Mouse (Mus musculus): ENCODE measurements around the gene Gcn1l1. TPM values are rescaled to one million over a fixed set of nuclear protein-coding genes. Genes with fewer than 3 reads are reported as not detected.

Gene Gcn1l1
- total and polyA plus RNA-seq, 3 experiments = 88.2 to 123 (median 93.8) TPM

DNA sequence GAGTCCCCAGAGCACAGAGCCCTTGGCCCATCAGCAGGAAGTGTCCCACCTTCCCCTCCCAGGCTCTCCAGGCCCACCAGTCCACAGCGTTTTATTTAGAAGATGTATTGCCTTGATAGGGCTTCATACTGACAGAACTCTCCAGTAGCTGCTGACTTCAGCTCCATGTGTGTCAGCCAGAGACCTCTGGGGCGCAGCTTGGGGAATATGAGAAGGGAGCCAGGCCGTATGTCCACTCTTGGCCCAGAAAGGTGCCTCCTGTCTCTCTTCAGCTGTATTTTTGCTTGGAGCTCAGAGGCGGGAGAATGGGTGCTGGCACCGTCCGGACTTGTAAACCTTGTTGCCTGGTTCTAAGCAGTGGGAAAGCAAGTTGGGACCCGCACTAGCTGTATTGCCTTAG lies 17.6 kb upstream of the Gcn1l1 start:
- H3K79me2 ChIP-seq (ENCODE audit: control insufficient read depth, insufficient read depth, low read length, poor library complexity) = peaks cover 2% of the 10 kb centered on the region; the same call in 1 of the 2 replicates
- H3K9me3 ChIP-seq (replicated peaks; ENCODE audit: insufficient read depth, low read length) = no peaks in the 10 kb centered on the region
- DNase-seq (ENCODE audit: low read depth, low spot score) = no peak
- H3K27me3 ChIP-seq (ENCODE audit: control insufficient read depth in 1 of 2, insufficient read depth in 2 of 2, low read length in 2 of 2) = no peaks in the 10 kb centered on the region
- H3K36me3 ChIP-seq (ENCODE audit: control insufficient read depth in 1 of 2, insufficient read depth in 2 of 2, low read length in 2 of 2) = no peaks in the 10 kb centered on the region; a peak in 2 of 4 replicates
- no peak overlapping the region for H3K4me3 ChIP-seq (ENCODE audit: control insufficient read depth in 1 of 2, insufficient read depth in 1 of 2, low read depth in 2 of 2, low read length in 2 of 2)
- TF ChIP-seq MAX (IDR thresholded peaks at IDR 0.05; ENCODE audit: low read length) (no peak), USF2 (IDR thresholded peaks at IDR 0.05; ENCODE audit: borderline replicate concordance in 1 of 2, insufficient read depth in 1 of 2, low read depth in 1 of 2, low read length in 2 of 2) (no peak), TBP (IDR thresholded peaks at IDR 0.05; ENCODE audit: low read depth, low read length) (no peak), HCFC1 (IDR thresholded peaks at IDR 0.05; ENCODE audit: low read depth, low read length) (no peak), CHD2 (IDR thresholded peaks at IDR 0.05; ENCODE audit: low read length) (no peak), POLR2AphosphoS5 (IDR thresholded peaks at IDR 0.05; ENCODE audit: borderline replicate concordance, low read depth, low read length) (no peak), MYB (IDR thresholded peaks at IDR 0.05; ENCODE audit: low read depth, low read length) (no peak), JUND (IDR thresholded peaks at IDR 0.05; ENCODE audit: low read depth, low read length) (no peak), MAZ (IDR thresholded peaks at IDR 0.05; ENCODE audit: low read depth, low read length) (no peak), EP300 (IDR thresholded peaks at IDR 0.05; ENCODE audit: low read depth in 1 of 2, low read length in 2 of 2) (no peak), ETS1 (IDR thresholded peaks at IDR 0.05; ENCODE audit: low read depth, low read length) (no peak), CTCF (IDR thresholded peaks at IDR 0.05 in 2 of 3, conservative IDR thresholded peaks at IDR 0.05 in 1 of 3; ENCODE audit: control insufficient read depth in 1 of 3, insufficient read depth in 1 of 3, low read depth in 2 of 3, low read length in 3 of 3, poor library complexity in 1 of 3, severe bottlenecking in 1 of 3) (no peak), NELFE (IDR thresholded peaks at IDR 0.05; ENCODE audit: low read depth, low read length) (no peak), NRF1 (IDR thresholded peaks at IDR 0.05; ENCODE audit: insufficient read depth, low read depth, low read length, poor library complexity, severe bottlenecking) (no peak), SIN3A (IDR thresholded peaks at IDR 0.05; ENCODE audit: low read length) (no peak), MAFK (IDR thresholded peaks at IDR 0.05; ENCODE audit: borderline replicate concordance, low read depth, low read length) (no peak), BHLHE40 (IDR thresholded peaks at IDR 0.05; ENCODE audit: borderline replicate concordance, low read depth, low read length) (no peak), ZC3H11A (IDR thresholded peaks at IDR 0.05; ENCODE audit: low read depth, low read length) (no peak), MYC (IDR thresholded peaks at IDR 0.05; ENCODE audit: low read depth, low read length) (no peak)
- H3K9ac ChIP-seq (ENCODE audit: control insufficient read depth, low read depth, low read length, poor library complexity, severe bottlenecking) = no peak overlapping the region
- peaks cover 0 to 6% of the 10 kb centered on the region in 2 experiments; a peak in 3 of 4 replicates for H3K4me1 ChIP-seq (ENCODE audit: control insufficient read depth in 1 of 2, insufficient read depth in 2 of 2, low read length in 2 of 2)
- H3K27ac ChIP-seq (ENCODE audit: control insufficient read depth, low read depth, low read length) = no peak overlapping the region

DNA sequence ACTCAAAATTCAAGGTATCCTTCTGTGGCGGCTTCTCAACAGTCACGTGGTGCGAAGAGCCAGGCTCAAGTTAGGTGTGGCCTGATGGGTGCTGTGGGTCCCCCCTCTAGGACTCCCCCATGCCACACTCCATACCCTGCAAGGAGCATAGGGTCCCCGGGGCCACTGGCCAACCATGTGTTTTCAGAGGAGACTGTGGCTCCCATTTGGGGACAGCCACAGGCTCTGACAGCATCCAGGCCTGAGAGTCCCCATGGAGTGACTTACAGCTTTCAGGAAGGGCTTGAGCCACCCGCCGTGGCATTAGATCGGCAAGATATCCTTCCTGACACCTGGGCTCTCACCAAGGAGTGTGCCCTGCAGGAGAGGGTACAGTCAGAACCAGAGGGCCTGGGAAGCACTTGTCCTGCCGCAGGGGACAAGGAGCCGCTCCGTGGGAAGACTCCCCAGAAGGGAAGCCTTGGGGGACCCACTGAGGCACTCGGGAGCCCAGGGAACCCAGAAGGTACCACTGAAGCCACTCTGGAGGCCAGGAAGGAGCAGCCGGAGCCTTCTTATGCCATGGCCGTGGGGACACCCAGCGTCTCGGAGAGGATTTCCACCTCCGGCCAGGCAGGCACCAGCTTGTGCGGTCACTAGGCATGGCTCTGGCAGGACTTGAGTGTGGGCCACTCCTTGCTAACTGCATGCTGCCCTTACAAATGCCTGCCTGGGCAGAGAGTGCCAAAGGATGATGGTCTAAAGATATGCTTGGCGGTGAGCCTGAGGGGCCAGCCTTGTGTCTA lies 16.4 kb upstream of the Gcn1l1 start:
- no peak for TF ChIP-seq ELF1 (IDR thresholded peaks at IDR 0.05; ENCODE audit: low read depth, low read length)
- no peak for TF ChIP-seq MYB (IDR thresholded peaks at IDR 0.05; ENCODE audit: low read depth, low read length)
- no peak for TF ChIP-seq MAX (IDR thresholded peaks at IDR 0.05; ENCODE audit: low read length)
- TF ChIP-seq KAT2A (conservative IDR thresholded peaks at IDR 0.05; ENCODE audit: low read depth, low read length) = no peak
- no peak for TF ChIP-seq NELFE (IDR thresholded peaks at IDR 0.05; ENCODE audit: low read depth, low read length)
- no peak for TF ChIP-seq EP300 (IDR thresholded peaks at IDR 0.05; ENCODE audit: low read depth in 1 of 2, low read length in 2 of 2)
- no peak for TF ChIP-seq POLR2AphosphoS2 (IDR thresholded peaks at IDR 0.05; ENCODE audit: low read length)
- TF ChIP-seq SMC3 (IDR thresholded peaks at IDR 0.05; ENCODE audit: low read depth, low read length) = no peak
- H3K36me3 ChIP-seq (ENCODE audit: control insufficient read depth in 1 of 2, insufficient read depth in 2 of 2, low read length in 2 of 2) = no peaks in the 10 kb centered on the region; a peak in 1 of 4 replicates
- no peak overlapping the region for H3K4me3 ChIP-seq (ENCODE audit: control insufficient read depth in 1 of 2, insufficient read depth in 1 of 2, low read depth in 2 of 2, low read length in 2 of 2)
- peaks cover 2% of the 10 kb centered on the region; the same call in 1 of the 2 replicates for H3K79me2 ChIP-seq (ENCODE audit: control insufficient read depth, insufficient read depth, low read length, poor library complexity)
- no peak overlapping the region for H3K27ac ChIP-seq (ENCODE audit: control insufficient read depth, low read depth, low read length)
- peaks cover 0 to 3% of the 10 kb centered on the region in 2 experiments; a peak in 2 of 4 replicates for H3K4me1 ChIP-seq (ENCODE audit: control insufficient read depth in 1 of 2, insufficient read depth in 2 of 2, low read length in 2 of 2)
- H3K27me3 ChIP-seq (ENCODE audit: control insufficient read depth in 1 of 2, insufficient read depth in 2 of 2, low read length in 2 of 2) = no peaks in the 10 kb centered on the region
- no peaks in the 10 kb centered on the region for H3K9me3 ChIP-seq (replicated peaks; ENCODE audit: insufficient read depth, low read length)
- no peak for DNase-seq (ENCODE audit: low read depth, low spot score)
- H3K9ac ChIP-seq (ENCODE audit: control insufficient read depth, low read depth, low read length, poor library complexity, severe bottlenecking) = no peak overlapping the region
